Mouse (Mus musculus) forebrain, embryonic 15.5 days (tissue): ENCODE measurements at regions not wholly inside any gene's neighbourhood (a gene's known extent, or its start where the extent isn't known, plus 50 kb on each side); places are given as distances from the start of the nearest gene placed in this dataset.
A peak's percentile ranks its signal among the peaks of the same experiment; 100 is the strongest.

Experiments used
- ATAC-seq: fragments of 200-750 bp; cut with Nextera tagmentation; replicated peaks from 2 replicates; pipeline ENCODE4 v1.8.0; 2017; ENCODE audit warnings: mild to moderate bottlenecking, moderate TSS enrichment, moderate library complexity
- H3K27ac ChIP-seq: fragments of 300-500 bp; sonication (generic); replicated peaks from 2 replicates; pipeline ENCODE4 v1.5.1; 2015; ENCODE audit warnings: mild to moderate bottlenecking, inconsistent platforms
- H3K27me3 ChIP-seq: fragments of 300-500 bp; sonication (generic); 2 replicates; pipeline ENCODE4 v1.6.1; 2015; ENCODE audit warnings: inconsistent platforms
- H3K36me3 ChIP-seq: fragments of 300-500 bp; sonication (generic); 2 replicates; pipeline ENCODE4 v1.6.1; 2015; ENCODE audit warnings: mild to moderate bottlenecking, inconsistent platforms
- H3K4me1 ChIP-seq: fragments of 300-500 bp; sonication (generic); 2 replicates; pipeline ENCODE4 v1.6.1; 2015; ENCODE audit warnings: inconsistent platforms
- H3K4me2 ChIP-seq: fragments of 300-500 bp; sonication (generic); replicated peaks from 2 replicates; pipeline ENCODE4 v1.6.1; 2015; ENCODE audit warnings: mild to moderate bottlenecking, inconsistent platforms
- H3K4me3 ChIP-seq: fragments of 300-500 bp; sonication (generic); 2 replicates; pipeline ENCODE4 v1.5.1; 2015; ENCODE audit warnings: mild to moderate bottlenecking, inconsistent platforms
- H3K9ac ChIP-seq: fragments of 300-500 bp; sonication (generic); replicated peaks from 2 replicates; pipeline ENCODE4 v1.6.1; 2015; ENCODE audit warnings: mild to moderate bottlenecking, inconsistent platforms
- H3K9me3 ChIP-seq: fragments of 300-500 bp; sonication (generic); 2 replicates; pipeline ENCODE4 v1.6.1; 2016; ENCODE audit warnings: inconsistent platforms
- WGBS: fragments of 180-500 bp; shearing (Covaris S2); methylation state at CpG from one replicate; pipeline ENCODE4 v1.1.7; 2015; ENCODE audit warnings: mixed read lengths; 5-methylcytosine and 5-hydroxymethylcytosine counted together

- H3K4me3 ChIP-seq: no peak overlapping the region
- no peak for ATAC-seq
- no peaks in the 10 kb centered on the region for H3K36me3 ChIP-seq
- H3K4me1 ChIP-seq: no peaks in the 10 kb centered on the region
- H3K4me2 ChIP-seq: no peak overlapping the region
- 34% methylated on average over 8 of the region's 8 CpGs for WGBS
- no peaks in the 10 kb centered on the region for H3K9me3 ChIP-seq
- H3K27me3 ChIP-seq: no peaks in the 10 kb centered on the region
- H3K27ac ChIP-seq: no peak overlapping the region
- H3K9ac ChIP-seq: no peak overlapping the region
Observed at GRCm38 (mm10) chr5:55885658-55886312, 1832.0 kb upstream of the Pcdh7 start.

- no peak overlapping the region for H3K27ac ChIP-seq
- no peak for ATAC-seq
- no peaks in the 10 kb centered on the region for H3K9me3 ChIP-seq
- H3K4me2 ChIP-seq: no peak overlapping the region
- H3K4me1 ChIP-seq: no peaks in the 10 kb centered on the region
- no peaks in the 10 kb centered on the region for H3K27me3 ChIP-seq
- H3K36me3 ChIP-seq: no peaks in the 10 kb centered on the region
- no peak overlapping the region for H3K9ac ChIP-seq
- no peak overlapping the region for H3K4me3 ChIP-seq
- 68% methylated on average over 1 of the region's 1 CpGs for WGBS
Observed at GRCm38 (mm10) chr5:55891729-55892308, 1825.9 kb upstream of the Pcdh7 start.

- ATAC-seq: peak; percentile 72
- 55% methylated on average over 2 of the region's 2 CpGs for WGBS
Observed at GRCm38 (mm10) chr5:55941494-55941893, 1776.3 kb upstream of the Pcdh7 start.

GRCm38 (mm10) chr5:55976505-55976904 lies 1741.3 kb upstream of the Pcdh7 start:
- H3K4me2 ChIP-seq: no peak overlapping the region
- no peaks in the 10 kb centered on the region for H3K36me3 ChIP-seq
- WGBS: 78% methylated on average over 2 of the region's 2 CpGs
- H3K27ac ChIP-seq: no peak overlapping the region
- no peaks in the 10 kb centered on the region for H3K9me3 ChIP-seq
- H3K4me3 ChIP-seq: no peak overlapping the region
- no peaks in the 10 kb centered on the region for H3K4me1 ChIP-seq
- H3K27me3 ChIP-seq: no peaks in the 10 kb centered on the region
- ATAC-seq: no peak
- H3K9ac ChIP-seq: no peak overlapping the region

More at GRCm38 (mm10) chr5:55941494-55941893, 1776.3 kb upstream of the Pcdh7 start:
- Histone ChIP-seq H3K27me3 (no peaks in the 10 kb centered on the region), H3K9ac (no peak overlapping the region), H3K4me2 (no peak overlapping the region), H3K36me3 (no peaks in the 10 kb centered on the region), H3K4me3 (no peak overlapping the region), H3K27ac (no peak overlapping the region), H3K4me1 (no peaks in the 10 kb centered on the region), H3K9me3 (no peaks in the 10 kb centered on the region)

GRCm38 (mm10) chr5:56007861-56008260 lies 1709.9 kb upstream of the Pcdh7 start:
- Histone ChIP-seq H3K4me1 (no peaks in the 10 kb centered on the region), H3K9me3 (no peaks in the 10 kb centered on the region), H3K9ac (no peak overlapping the region), H3K36me3 (no peaks in the 10 kb centered on the region), H3K27me3 (no peaks in the 10 kb centered on the region), H3K4me3 (no peak overlapping the region), H3K4me2 (no peak overlapping the region), H3K27ac (no peak overlapping the region)
- WGBS: 31% methylated on average over 3 of the region's 3 CpGs
- peak; percentile 78 for ATAC-seq

- ATAC-seq: no peak
- no peaks in the 10 kb centered on the region for H3K27me3 ChIP-seq
- no peak overlapping the region for H3K9ac ChIP-seq
- no peak overlapping the region for H3K27ac ChIP-seq
- H3K36me3 ChIP-seq: no peaks in the 10 kb centered on the region
- 64% methylated on average over 1 of the region's 1 CpGs for WGBS
- no peak overlapping the region for H3K4me2 ChIP-seq
- H3K4me1 ChIP-seq: no peaks in the 10 kb centered on the region
- no peaks in the 10 kb centered on the region for H3K9me3 ChIP-seq
- H3K4me3 ChIP-seq: no peak overlapping the region
Observed at GRCm38 (mm10) chr5:56020463-56020862, 1697.3 kb upstream of the Pcdh7 start.
